Mouse (Mus musculus) heart, adult 18-20 months (tissue): ENCODE measurements at regions not wholly inside any gene's neighbourhood (a gene's known extent, or its start where the extent isn't known, plus 50 kb on each side); places are given as distances from the start of the nearest gene placed in this dataset.

Experiments
- DNase-seq, 2 experiments: peaks; one replicate each; pipeline ENCODE4 v3.0.0; 2021 to 2022; ENCODE audit warnings: mixed read lengths in 1 of 2

DNA sequence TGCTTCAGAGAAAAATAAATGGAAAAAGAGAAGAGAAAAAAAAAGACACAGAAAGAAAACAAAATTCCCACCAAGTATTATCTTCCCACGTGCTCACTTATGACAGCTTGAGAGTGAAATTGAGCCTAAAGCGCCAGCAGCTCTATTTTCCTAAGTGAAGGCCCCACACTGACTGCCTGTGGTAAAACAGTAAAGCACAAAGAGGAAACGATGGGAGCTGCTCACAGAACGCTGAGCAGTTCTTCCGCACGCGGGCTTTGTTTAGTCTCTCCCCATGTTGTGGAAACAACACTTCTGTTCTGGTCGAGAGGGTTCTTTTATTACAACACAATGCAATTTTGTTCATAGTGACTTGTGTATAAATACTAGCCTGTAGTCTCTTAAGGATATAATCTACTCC is 465.5 kb downstream of the Psat1 start:
- DNase-seq: no peak

DNA sequence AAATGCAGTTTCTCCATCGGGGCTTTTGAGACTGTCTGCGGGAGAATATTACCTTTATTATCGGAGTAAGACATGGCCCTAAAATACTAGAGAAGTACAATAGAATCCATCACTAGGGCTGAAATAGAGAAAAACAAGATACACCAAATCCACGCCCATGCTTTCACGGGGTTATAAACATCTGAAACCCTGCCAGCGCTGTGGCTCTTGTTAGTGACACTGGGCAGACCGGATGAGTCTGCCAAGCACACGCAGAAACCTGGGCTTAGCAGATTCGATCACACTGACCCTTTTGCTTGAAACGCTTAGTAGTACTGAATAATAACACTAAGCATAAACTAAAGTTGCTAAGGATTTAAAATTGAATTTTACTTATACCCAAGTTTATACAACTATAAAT is 477.6 kb downstream of the Psat1 start:
- no peak for DNase-seq

DNA sequence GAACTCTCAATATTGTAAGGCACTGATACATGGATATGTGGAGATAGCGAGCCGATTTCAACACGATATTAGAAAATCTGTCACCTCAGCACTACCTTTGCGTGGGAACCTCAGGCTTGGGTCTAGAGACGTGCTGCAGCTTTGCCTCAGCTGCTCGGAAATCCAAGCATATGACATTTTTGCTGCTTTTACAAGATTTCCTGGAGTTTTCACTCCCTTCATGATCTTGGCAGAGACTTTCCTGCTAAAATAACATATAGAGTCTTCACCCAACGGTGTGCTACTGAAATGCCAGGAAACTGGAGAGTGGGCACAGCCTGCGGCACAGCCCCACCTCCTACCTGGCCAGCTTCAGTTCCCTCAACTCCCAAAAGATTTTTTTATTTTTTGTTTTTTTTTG is 480.4 kb downstream of the Psat1 start:
- no peak for DNase-seq

- no peak for DNase-seq
Observed at GRCm38 (mm10) chr19:15465063-15465760, 481.9 kb downstream of the Psat1 start.

GRCm38 (mm10) chr19:15457793-15458192 is 489.3 kb downstream of the Psat1 start:
- DNase-seq: no peak

DNA sequence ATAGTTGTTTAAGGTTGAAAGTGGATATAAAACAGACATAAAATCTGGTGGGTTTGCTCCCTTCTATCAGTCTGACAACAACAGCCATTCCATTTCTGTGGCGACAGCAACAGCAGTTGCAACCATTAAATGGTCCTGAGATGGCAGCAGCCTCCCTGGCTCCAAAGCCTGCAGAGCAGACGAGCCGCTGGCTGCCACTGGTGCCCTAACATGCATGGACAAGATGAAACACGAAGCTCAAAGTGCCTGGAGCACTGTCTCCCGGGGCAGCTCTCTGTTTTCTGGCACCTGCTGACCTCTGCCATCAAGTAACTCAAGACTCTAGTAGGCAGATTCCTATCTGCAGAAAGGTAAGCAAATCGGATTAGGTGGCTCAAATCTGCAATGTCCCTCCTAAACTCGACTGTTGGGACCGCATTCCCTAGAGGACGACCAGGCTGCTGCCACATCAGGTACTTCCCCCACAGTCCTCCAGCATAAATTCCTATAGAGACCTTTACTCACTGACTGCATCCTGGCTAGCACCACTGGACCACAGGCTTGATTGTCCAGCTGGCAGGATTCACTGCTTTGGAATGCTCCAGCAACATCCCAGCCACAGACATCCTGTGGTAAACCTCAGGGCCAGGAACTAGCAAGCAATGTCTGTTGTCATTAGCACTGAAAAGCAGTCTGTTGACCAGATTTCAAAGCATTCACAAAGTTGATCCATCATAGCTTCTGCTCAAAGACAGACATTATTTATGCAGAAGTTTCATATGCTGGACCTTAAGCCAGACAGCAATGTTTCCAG is 490.0 kb downstream of the Psat1 start:
- no peak for DNase-seq

- no peak for DNase-seq
Observed at GRCm38 (mm10) chr19:15448989-15449388, 498.1 kb downstream of the Psat1 start.

DNA sequence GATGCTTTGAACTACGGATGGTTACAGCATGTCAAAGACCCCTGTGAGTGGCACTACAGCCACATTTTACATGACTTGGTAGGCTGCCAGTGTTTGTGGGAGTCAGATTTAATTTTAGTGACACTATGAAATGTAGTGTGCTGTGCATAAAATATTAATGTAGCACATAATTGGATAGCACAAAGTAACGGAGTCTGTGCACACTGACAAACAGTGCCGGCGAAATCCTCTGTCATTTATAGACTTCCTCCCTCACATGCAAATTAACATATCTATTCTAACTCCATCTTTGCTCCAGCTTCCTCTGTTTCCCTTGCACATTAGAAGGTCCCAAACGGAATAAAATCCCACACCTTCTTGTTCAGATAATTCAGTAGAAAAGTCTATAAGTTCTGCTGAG is 515.3 kb downstream of the Psat1 start:
- no peak for DNase-seq

DNA sequence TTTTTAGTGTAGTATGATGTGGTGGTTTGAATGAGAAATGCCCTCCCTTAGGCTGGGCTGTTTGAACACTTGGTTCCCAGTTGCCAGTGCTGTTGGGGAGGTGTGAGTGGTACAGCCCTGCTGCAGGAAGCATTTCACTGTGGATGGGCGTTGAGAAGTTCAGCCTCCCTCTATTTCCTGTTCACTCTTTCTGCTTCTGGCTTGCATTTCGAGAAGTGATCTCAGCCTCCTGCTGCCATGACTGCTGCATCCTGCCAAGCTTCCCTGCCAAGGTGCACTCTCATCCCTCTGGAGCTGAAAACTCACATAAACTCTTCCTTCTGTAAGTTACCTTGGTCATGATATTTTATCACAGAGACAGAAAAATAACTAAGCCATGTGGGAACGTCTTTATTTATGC is 525.8 kb downstream of the Psat1 start:
- no peak for DNase-seq

- no peak for DNase-seq
Observed at GRCm38 (mm10) chr19:15398624-15399023, 548.5 kb downstream of the Psat1 start.

DNA sequence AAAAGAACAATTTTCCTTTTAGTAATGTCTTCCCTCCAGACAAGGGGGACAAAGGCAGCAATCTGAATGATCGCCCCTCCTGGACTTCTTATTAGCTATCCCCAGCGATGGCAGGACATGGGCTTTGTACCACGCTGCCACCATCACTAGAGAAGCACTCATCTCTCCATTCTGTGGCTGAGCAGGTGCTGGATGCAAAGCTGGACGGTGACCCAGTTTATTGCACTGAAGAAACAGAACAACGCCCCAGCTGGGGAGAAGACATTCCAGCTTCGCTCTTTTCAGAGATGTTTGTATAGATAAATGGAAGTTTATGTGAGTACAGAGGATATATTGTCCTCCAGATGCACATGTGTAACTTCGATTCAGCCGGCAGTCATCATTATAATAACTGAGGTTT is 575.5 kb downstream of the Psat1 start:
- no peak for DNase-seq

DNA sequence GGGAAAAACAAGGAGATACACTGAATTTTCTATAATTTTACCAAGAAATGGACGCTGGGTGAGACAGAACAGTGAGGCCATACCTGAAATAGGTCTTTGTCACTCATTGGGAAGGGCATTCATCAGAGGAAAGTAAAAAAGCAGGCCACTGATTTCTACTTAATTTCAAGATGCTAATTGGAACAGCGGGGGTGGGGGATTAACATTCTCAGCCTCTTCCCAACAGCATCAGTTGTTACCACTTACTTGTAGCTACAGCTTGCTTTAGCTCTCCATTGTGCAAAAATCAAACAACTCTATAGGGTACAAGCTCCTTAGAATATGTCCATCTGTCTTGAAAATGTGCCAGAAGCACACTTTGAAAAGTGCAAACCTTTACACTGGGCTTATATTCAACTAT is 580.2 kb downstream of the Psat1 start:
- no peak for DNase-seq

DNA sequence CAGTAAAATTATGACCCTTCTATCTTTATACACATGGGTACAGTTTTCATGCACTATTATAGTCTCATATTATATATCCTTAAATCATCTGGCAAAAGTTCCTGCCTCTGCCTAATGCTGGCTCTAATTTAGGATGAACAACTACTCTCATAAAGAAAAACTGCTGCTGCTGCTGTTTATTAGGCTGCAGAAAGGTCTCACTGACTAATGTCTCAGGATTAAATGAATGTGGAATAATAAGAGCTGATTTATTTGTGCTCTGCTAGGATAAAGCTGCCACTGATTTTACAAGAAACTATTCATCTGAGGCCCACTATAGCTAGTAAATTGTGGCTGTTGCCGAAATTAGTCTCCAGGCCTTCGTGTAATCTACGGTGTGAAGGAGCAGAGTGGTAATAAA is 590.0 kb downstream of the Psat1 start:
- no peak for DNase-seq

DNA sequence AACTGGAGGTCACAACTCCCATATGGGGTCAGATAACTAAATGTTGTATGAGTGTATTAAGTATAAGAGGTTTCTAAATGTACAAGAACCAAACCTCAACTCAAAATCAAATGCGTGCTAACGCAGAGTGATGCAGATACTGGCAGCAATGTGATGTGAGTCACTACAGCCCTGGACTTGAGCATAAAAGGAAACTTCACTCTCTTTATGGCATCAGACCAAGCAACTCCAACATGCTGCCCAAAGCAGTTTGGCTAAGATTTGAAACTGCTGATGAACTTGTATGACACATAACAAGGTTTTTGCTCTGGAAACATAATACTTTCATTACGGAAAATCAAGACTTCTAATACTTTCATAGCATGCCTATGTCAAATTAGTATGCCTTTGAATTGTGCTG is 598.8 kb downstream of the Psat1 start:
- DNase-seq: no peak

DNA sequence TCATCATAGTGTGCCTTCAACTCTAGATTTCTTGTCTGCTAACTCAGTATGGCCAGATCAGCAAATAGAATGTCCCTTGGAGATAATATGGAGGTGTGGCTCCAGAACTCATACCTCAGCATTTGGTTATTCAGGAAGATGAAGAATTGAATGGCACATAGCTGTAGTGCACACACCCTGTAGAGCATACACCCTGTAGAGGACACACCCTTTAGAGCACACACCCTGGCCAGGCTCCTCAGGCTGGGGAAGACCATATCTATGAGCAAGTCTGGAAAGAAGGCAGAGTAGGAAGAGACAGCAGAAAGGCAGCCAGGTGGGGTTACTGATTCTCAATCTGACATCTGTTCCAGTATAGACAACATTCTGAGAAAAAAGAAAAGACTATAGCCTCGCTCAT is 604.9 kb downstream of the Psat1 start:
- no peak for DNase-seq

GRCm38 (mm10) chr19:15340305-15340983 is 606.7 kb downstream of the Psat1 start:
- DNase-seq: no peak

GRCm38 (mm10) chr19:15339979-15340304 is 607.2 kb downstream of the Psat1 start:
- DNase-seq: no peak

DNA sequence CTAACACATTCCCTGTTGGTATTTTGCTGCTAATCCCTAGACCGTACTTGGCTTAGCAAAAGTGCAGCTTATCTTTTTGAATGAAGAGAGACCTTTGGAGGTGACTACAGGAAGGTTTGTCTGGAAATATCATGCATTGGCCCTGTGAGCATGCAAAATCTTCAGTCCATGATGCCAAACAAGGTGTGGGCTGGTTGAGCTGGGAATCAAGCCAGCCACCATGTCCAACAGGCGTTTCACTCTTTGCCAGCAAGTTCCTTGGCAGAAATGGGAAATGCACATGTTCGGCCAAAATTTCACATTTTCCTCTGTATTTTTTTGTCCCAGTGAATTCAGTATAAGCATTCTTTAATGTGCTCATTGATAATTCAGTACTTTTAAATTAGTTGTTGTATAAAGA is 617.0 kb downstream of the Psat1 start:
- peak; percentile 4 to 21 for DNase-seq

- peak in 1 of 2 experiments; percentile 16 for DNase-seq
Observed at GRCm38 (mm10) chr19:15299474-15299873, 647.7 kb downstream of the Psat1 start.

DNA sequence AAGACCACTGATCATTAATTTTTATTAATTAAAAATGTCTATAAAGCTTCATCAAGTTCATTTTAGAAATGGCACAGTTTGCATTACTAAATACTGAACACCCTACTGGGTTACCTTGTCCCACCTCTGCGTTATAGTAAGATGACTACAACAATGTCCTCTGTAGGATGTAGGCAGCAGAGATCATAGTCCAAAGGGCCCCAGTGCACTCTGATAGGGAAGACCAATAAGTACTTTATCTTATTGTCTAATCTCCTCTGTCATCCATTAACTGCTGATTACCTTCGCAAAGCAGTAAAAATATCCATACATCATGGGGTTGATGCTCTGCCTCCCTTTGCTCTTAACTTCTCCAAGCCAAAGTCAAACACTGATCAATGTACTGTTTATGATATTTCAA is 662.1 kb downstream of the Psat1 start:
- no peak for DNase-seq

- DNase-seq: no peak
Observed at GRCm38 (mm10) chr19:15242781-15243180, 644.9 kb upstream of the Tle4 start.

GRCm38 (mm10) chr19:15230129-15230927 is 632.5 kb upstream of the Tle4 start:
- DNase-seq: no peak

GRCm38 (mm10) chr19:15217387-15217786 is 619.5 kb upstream of the Tle4 start:
- DNase-seq: no peak
